Mouse (Mus musculus): ENCODE measurements around the gene Lap3. TPM values are rescaled to one million over a fixed set of nuclear protein-coding genes. Genes with fewer than 3 reads are reported as not detected.
A peak's percentile ranks its signal among the peaks of the same experiment; 100 is the strongest.

Lap3 gene
- polyA plus RNA-seq, 2 experiments, result 24.3 to 38.8 TPM

DNA sequence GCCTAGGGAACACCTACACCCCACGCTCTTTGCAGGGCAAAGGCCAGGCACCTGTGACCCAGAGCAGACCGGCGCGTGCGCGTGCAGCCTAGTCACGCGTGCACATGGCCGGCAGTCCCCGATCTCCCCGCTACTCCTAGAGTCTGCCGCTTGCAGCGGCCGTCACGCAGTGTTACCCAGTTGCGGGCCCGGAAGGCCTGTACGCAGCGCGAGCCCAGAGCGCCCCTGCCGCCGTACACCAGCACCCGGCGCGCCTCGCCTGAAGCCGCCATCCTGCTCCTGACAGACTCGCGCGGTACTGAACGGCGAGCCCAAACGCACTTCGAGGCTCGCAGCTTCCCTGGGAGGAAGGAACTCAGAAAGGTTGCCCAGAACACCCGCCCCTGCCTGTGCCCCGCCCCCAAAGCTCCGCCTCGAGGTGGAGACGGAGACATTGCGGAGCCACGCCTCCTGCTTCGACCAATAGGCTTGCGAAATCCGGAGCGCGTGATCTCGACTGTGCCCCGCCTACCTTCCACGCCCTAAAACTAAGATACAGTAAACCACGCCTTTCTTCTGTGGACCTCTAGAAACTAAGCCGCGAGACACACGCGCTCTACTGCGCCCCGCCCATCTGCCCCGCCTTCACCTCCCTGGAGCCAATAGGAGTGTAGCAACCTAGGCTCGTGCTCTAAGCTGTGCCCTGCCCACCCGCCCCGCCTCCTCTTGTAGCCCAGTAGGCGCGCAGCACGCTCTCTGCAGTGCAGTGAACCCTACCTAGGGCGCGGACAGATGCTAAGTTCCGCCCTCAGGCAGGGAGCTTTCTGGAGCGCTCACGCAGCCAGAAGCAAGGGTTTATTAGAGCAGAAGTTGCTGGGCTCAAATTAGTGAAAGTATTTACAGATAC, 43.1 kb upstream of the Lap3 start, which contains the start of gene Qdpr:
Gene Qdpr, minus strand, starts transcription at position 406 of the 886 bp plus-strand sequence.
- H3K4me3 ChIP-seq (ENCODE audit: insufficient read depth in 1 of 2, low read depth in 2 of 2, low read length in 2 of 2), result peak within 1 kb of the TSS; percentile 65
- H3K4me1 ChIP-seq (replicated peaks; ENCODE audit: control insufficient read depth in 2 of 2, insufficient read depth in 2 of 2, low read length in 1 of 2), result peaks cover 5 to 12% of the 10 kb centered on the region in 2 experiments
- peak within 1 kb of the TSS; percentile 72 for H3K9ac ChIP-seq (replicated peaks)
- no peaks in the 10 kb centered on the region for H3K36me3 ChIP-seq (replicated peaks; ENCODE audit: control insufficient read depth, insufficient read depth, low read depth)
- no peaks in the 10 kb centered on the region for H3K9me3 ChIP-seq (ENCODE audit: control insufficient read depth, low read length)
- DNase-seq (ENCODE audit: low read depth in 3 of 3, low spot score in 3 of 3) (peak; percentile 96 to 97 (median 96)), ATAC-seq (ENCODE audit: insufficient read depth) (peak; percentile 99)
- H3K4me2 ChIP-seq (ENCODE audit: low read depth), result peak within 1 kb of the TSS; percentile 97
- WGBS (ENCODE audit: insufficient replicate concordance), result under 1% methylated on average over 70 of the region's 70 CpGs
- TF ChIP-seq EP300 (IDR thresholded peaks at IDR 0.05; ENCODE audit: low read depth) (no peak), CTCF (IDR thresholded peaks at IDR 0.05; ENCODE audit: low read depth) (peak; percentile 11; the same call in 1 of the 2 replicates)
- H3K27me3 ChIP-seq (ENCODE audit: control insufficient read depth, insufficient read depth, low read length), result no peaks in the 10 kb centered on the region
- H3K27ac ChIP-seq, result 0 out of 2 replicates have a peak within 1 kb of the TSS, but pooled peaks have one; percentile 2

DNA sequence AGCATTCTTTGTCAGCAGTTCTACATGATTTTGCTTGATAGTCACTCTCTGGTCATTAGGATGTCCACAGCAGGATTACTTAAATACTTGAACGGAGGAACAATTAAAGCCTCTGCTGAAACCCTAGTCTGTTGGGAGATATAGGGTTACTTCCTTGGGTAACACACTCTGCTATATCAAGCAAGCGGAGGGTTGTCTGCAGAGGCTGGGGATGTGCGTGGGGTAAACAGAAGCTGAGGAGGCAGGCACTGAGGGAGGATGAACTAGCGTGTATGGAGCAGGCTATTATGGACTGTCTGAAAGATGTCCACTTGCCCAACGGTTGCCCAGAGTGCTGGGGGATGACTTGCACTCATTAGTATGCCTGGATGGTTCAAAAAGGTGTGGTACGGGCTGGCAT, 39.7 kb upstream of the Lap3 start, which contains the start of gene Clrn2:
Gene Clrn2, plus strand, starts transcription at position 301 of the 400 bp plus-strand sequence.
- no peak for ATAC-seq (ENCODE audit: insufficient read depth)
- 67% methylated on average over 6 of the region's 6 CpGs for WGBS (ENCODE audit: insufficient replicate concordance)

DNA sequence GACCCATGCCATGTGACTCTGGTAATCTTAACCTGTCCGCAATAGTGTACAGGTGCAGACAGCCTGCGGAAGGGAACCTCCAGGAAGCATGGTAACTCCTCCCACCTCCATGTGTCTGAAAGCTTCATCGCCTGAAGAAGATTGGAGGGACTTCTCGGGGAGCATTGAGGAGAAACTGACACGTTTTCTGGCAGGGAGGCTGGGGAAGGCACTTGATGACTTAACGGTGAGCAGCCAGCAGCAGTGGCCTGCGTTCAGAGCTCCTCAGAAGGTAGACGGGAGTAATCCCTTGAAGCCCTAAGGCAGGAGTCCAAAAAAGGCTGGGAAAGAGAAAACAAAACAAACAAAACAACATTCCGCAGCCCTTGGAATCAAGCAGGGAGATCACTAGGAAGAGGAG, 38.7 kb upstream of the Lap3 start:
- H3K9me3 ChIP-seq (ENCODE audit: control insufficient read depth, low read length), result no peaks in the 10 kb centered on the region
- no peak for ATAC-seq (ENCODE audit: insufficient read depth)
- H3K4me3 ChIP-seq (ENCODE audit: insufficient read depth in 1 of 2, low read depth in 2 of 2, low read length in 2 of 2), result no peak overlapping the region
- no peak overlapping the region for H3K9ac ChIP-seq (replicated peaks)
- peaks cover 3 to 5% of the 10 kb centered on the region in 2 experiments for H3K4me1 ChIP-seq (replicated peaks; ENCODE audit: control insufficient read depth in 2 of 2, insufficient read depth in 2 of 2, low read length in 1 of 2)
- H3K36me3 ChIP-seq (replicated peaks; ENCODE audit: control insufficient read depth, insufficient read depth, low read depth), result no peaks in the 10 kb centered on the region
- 33% methylated on average over 9 of the region's 9 CpGs for WGBS (ENCODE audit: insufficient replicate concordance)
- no peaks in the 10 kb centered on the region for H3K27me3 ChIP-seq (ENCODE audit: control insufficient read depth, insufficient read depth, low read length)
- no peak for DNase-seq (ENCODE audit: low read depth in 3 of 3, low spot score in 3 of 3)
- no peak overlapping the region for H3K4me2 ChIP-seq (ENCODE audit: low read depth)
- TF ChIP-seq EP300 (IDR thresholded peaks at IDR 0.05; ENCODE audit: low read depth) (no peak), CTCF (IDR thresholded peaks at IDR 0.05; ENCODE audit: low read depth) (no peak)
- no peak overlapping the region for H3K27ac ChIP-seq

More for the DNA sequence above, 39.7 kb upstream of the Lap3 start, which contains the start of gene Clrn2:
- TF ChIP-seq CTCF (IDR thresholded peaks at IDR 0.05; ENCODE audit: low read depth) (no peak), EP300 (IDR thresholded peaks at IDR 0.05; ENCODE audit: low read depth) (no peak)
- Histone ChIP-seq H3K36me3 (replicated peaks; ENCODE audit: control insufficient read depth, insufficient read depth, low read depth) (no peaks in the 10 kb centered on the region), H3K9ac (replicated peaks) (no peak within 1 kb of the TSS), H3K27ac (no peak within 1 kb of the TSS), H3K4me3 (ENCODE audit: insufficient read depth in 1 of 2, low read depth in 2 of 2, low read length in 2 of 2) (no peak within 1 kb of the TSS), H3K9me3 (ENCODE audit: control insufficient read depth, low read length) (no peaks in the 10 kb centered on the region), H3K4me2 (ENCODE audit: low read depth) (no peak within 1 kb of the TSS), H3K27me3 (ENCODE audit: control insufficient read depth, insufficient read depth, low read length) (no peaks in the 10 kb centered on the region), H3K4me1 (replicated peaks; ENCODE audit: control insufficient read depth in 2 of 2, insufficient read depth in 2 of 2, low read length in 1 of 2) (peaks cover 5 to 12% of the 10 kb centered on the region in 2 experiments)
- no peak for DNase-seq (ENCODE audit: low read depth in 3 of 3, low spot score in 3 of 3)

DNA sequence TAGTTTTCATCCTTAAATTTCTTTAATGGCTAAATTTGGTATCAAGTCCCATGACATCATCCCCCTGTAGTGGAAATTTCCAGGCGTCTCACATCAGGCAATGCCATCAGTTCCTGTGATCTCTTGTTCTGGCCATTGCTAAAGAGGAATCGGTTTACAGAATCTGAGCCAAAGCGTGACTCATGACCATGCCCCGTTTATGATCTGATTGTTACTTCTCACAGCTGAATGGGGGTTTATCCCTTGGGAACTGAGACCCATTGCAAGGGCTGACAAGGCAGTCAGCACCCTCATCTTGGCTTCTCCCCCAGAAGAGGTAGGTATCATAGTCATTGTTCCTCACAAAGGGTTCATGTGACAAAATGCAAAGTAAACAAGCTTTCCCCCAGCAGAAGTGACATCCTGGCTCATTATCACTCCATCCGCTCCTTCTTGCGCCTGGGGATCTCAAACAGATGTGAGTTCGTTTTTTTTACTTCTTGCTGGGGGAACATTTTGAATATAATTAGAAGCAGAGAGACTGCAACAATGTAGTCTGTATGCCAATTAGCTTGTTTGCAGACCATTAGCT, 20.2 kb upstream of the Lap3 start:
- Histone ChIP-seq H3K9me3 (ENCODE audit: control insufficient read depth, low read length) (no peaks in the 10 kb centered on the region), H3K9ac (replicated peaks) (no peak overlapping the region), H3K27ac (no peak overlapping the region), H3K27me3 (ENCODE audit: control insufficient read depth, insufficient read depth, low read length) (no peaks in the 10 kb centered on the region), H3K4me3 (ENCODE audit: insufficient read depth in 1 of 2, low read depth in 2 of 2, low read length in 2 of 2) (no peak overlapping the region), H3K4me2 (ENCODE audit: low read depth) (no peak overlapping the region), H3K4me1 (replicated peaks; ENCODE audit: control insufficient read depth in 2 of 2, insufficient read depth in 2 of 2, low read length in 1 of 2) (no peaks in the 10 kb centered on the region), H3K36me3 (replicated peaks; ENCODE audit: control insufficient read depth, insufficient read depth, low read depth) (no peaks in the 10 kb centered on the region)
- TF ChIP-seq CTCF (IDR thresholded peaks at IDR 0.05; ENCODE audit: low read depth), result no peak
- TF ChIP-seq EP300 (IDR thresholded peaks at IDR 0.05; ENCODE audit: low read depth), result no peak
- 29% methylated on average over 7 of the region's 7 CpGs for WGBS (ENCODE audit: insufficient replicate concordance)
- ATAC-seq (ENCODE audit: insufficient read depth) (no peak), DNase-seq (ENCODE audit: low read depth in 3 of 3, low spot score in 3 of 3) (no peak)

DNA sequence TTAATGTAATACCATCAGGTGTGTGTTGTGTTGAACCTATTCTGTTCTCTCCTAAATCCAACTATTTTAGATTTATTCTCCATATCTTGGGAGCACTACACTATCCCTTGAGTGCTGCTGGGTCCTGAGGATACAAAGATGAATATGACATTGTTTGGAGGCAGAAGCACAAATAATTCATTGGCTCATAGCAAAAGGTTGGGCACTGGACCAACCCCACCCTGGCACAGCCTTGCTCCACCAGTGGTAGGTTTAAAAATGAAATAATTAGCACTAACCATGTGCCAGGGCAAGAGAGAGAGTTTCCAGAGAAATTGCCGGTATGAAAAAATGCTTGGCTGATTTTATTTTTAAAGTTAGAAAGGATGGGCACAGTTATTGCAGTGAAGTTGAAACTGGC, 19.7 kb upstream of the Lap3 start:
- TF ChIP-seq CTCF (IDR thresholded peaks at IDR 0.05; ENCODE audit: low read depth), result no peak
- TF ChIP-seq EP300 (IDR thresholded peaks at IDR 0.05; ENCODE audit: low read depth), result no peak
- Histone ChIP-seq H3K4me3 (ENCODE audit: insufficient read depth in 1 of 2, low read depth in 2 of 2, low read length in 2 of 2) (no peak overlapping the region), H3K27me3 (ENCODE audit: control insufficient read depth, insufficient read depth, low read length) (no peaks in the 10 kb centered on the region), H3K4me1 (replicated peaks; ENCODE audit: control insufficient read depth in 2 of 2, insufficient read depth in 2 of 2, low read length in 1 of 2) (no peaks in the 10 kb centered on the region), H3K9me3 (ENCODE audit: control insufficient read depth, low read length) (no peaks in the 10 kb centered on the region), H3K4me2 (ENCODE audit: low read depth) (no peak overlapping the region), H3K9ac (replicated peaks) (no peak overlapping the region), H3K27ac (no peak overlapping the region), H3K36me3 (replicated peaks; ENCODE audit: control insufficient read depth, insufficient read depth, low read depth) (no peaks in the 10 kb centered on the region)
- no peak for ATAC-seq (ENCODE audit: insufficient read depth)
- 75% methylated on average over 1 of the region's 1 CpGs for WGBS (ENCODE audit: insufficient replicate concordance)
- DNase-seq (ENCODE audit: low read depth in 3 of 3, low spot score in 3 of 3), result no peak

All from liver, embryonic 14.5 days (tissue).